Mouse (Mus musculus): ENCODE results near the gene Slc25a11. TPM values are rescaled to one million over a fixed set of nuclear protein-coding genes. Genes with fewer than 3 reads are reported as not detected.

Slc25a11 gene
- 34.1 and 39.6 TPM in 2 replicates for polyA plus RNA-seq (2012; rRNA removed)

GRCm38 (mm10) chr11:70646691-70647650, at the start of gene Slc25a11, which contains the start of gene Rnf167:
Slc25a11 (minus strand) TSS chr11:70647479.
Rnf167 (plus strand) TSS chr11:70647235.

GRCm38 (mm10) chr11:70687601-70688199, 40.4 kb upstream of the Slc25a11 start, which contains the start of gene Camta2:
Camta2 (minus strand) TSS chr11:70688105.

GRCm38 (mm10) chr11:70668771-70669505, 21.7 kb upstream of the Slc25a11 start, which contains the start of gene Spag7:
Spag7 (minus strand) TSS chr11:70669416.

GRCm38 (mm10) chr11:70656964-70657363, 9.7 kb upstream of the Slc25a11 start, which contains the start of gene Eno3:
Eno3 (plus strand) TSS chr11:70657202.

GRCm38 (mm10) chr11:70654198-70654922, 7.1 kb upstream of the Slc25a11 start, which contains the start of gene Pfn1:
Pfn1 (minus strand) TSS chr11:70654644.

GRCm38 (mm10) chr11:70638714-70639278, 8.5 kb downstream of the Slc25a11 start, which contains the start of gene Gp1ba:
Gp1ba (plus strand) TSS chr11:70639122.

GRCm38 (mm10) chr11:70619101-70619500, 28.2 kb downstream of the Slc25a11 start, which contains the start of gene Chrne:
Chrne (minus strand) TSS chr11:70619216.

GRCm38 (mm10) chr11:70615516-70616093, 31.7 kb downstream of the Slc25a11 start, which contains the start of gene 4930544D05Rik:
4930544D05Rik (plus strand) TSS chr11:70615848.

Other genes with a start within 250 kb of the Slc25a11 start
- 9.3 and 10.8 TPM in 2 replicates for gene Pelp1, start 237.4 kb downstream of the Slc25a11 start, polyA plus RNA-seq (2012; rRNA removed)
- 16.2 and 19.8 TPM in 2 replicates for gene Arrb2, start 214.8 kb downstream of the Slc25a11 start, polyA plus RNA-seq (2012; rRNA removed)
- 13.8 and 13.9 TPM in 2 replicates for gene Med11, start 195.6 kb downstream of the Slc25a11 start, polyA plus RNA-seq (2012; rRNA removed)
- 0.29 and 0.30 TPM in 2 replicates for gene Zmynd15, start 188.0 kb downstream of the Slc25a11 start, polyA plus RNA-seq (2012; rRNA removed)
- 0.85 and 1.2 TPM in 2 replicates for gene Cxcl16, start 187.5 kb downstream of the Slc25a11 start, polyA plus RNA-seq (2012; rRNA removed)
- gene Tm4sf5, start 142.2 kb downstream of the Slc25a11 start, polyA plus RNA-seq (2012; rRNA removed) = 0.66 and 1.0 TPM in 2 replicates
- 0.23 and 0.41 TPM in 2 replicates for gene Vmo1, start 132.9 kb downstream of the Slc25a11 start, polyA plus RNA-seq (2012; rRNA removed)
- gene Gltpd2, start 128.3 kb downstream of the Slc25a11 start, polyA plus RNA-seq (2012; rRNA removed) = 8.8 and 10.9 TPM in 2 replicates
- 160 and 165 TPM in 2 replicates for gene Psmb6, start 122.1 kb downstream of the Slc25a11 start, polyA plus RNA-seq (2012; rRNA removed)
- not detected in 2 replicates for gene Gm40193, start 114.5 kb downstream of the Slc25a11 start, polyA plus RNA-seq (2012; rRNA removed)
- gene Pld2, start 107.4 kb downstream of the Slc25a11 start, polyA plus RNA-seq (2012; rRNA removed) = 2.0 and 2.3 TPM in 2 replicates
- gene Mink1, start 84.6 kb downstream of the Slc25a11 start, polyA plus RNA-seq (2012; rRNA removed) = 12.1 and 13.7 TPM in 2 replicates
- gene 4930544D05Rik, start 31.6 kb downstream of the Slc25a11 start, polyA plus RNA-seq (2012; rRNA removed) = not detected in 2 replicates
- gene Chrne, start 28.3 kb downstream of the Slc25a11 start, polyA plus RNA-seq (2012; rRNA removed) = 0.06 TPM in 1 of 2 replicates, not detected in the other
- gene Gp1ba, start 8.4 kb downstream of the Slc25a11 start, polyA plus RNA-seq (2012; rRNA removed) = 3.2 and 4.8 TPM in 2 replicates
- 44.9 and 50.6 TPM in 2 replicates for gene Rnf167, start 244 bp downstream of the Slc25a11 start, polyA plus RNA-seq (2012; rRNA removed)
- 355 and 466 TPM in 2 replicates for gene Pfn1, start 7.2 kb upstream of the Slc25a11 start, polyA plus RNA-seq (2012; rRNA removed)
- 4.1 and 6.4 TPM in 2 replicates for gene Eno3, start 9.7 kb upstream of the Slc25a11 start, polyA plus RNA-seq (2012; rRNA removed)
- gene Spag7, start 21.9 kb upstream of the Slc25a11 start, polyA plus RNA-seq (2012; rRNA removed) = 48.0 and 50.2 TPM in 2 replicates
- 2.2 and 3.1 TPM in 2 replicates for gene Camta2, start 40.6 kb upstream of the Slc25a11 start, polyA plus RNA-seq (2012; rRNA removed)
- 0.77 and 0.98 TPM in 2 replicates for gene Inca1, start 52.7 kb upstream of the Slc25a11 start, polyA plus RNA-seq (2012; rRNA removed)
- 5.4 and 5.8 TPM in 2 replicates for gene Kif1c, start 53.1 kb upstream of the Slc25a11 start, polyA plus RNA-seq (2012; rRNA removed)
- gene Zfp3, start 116.7 kb upstream of the Slc25a11 start, polyA plus RNA-seq (2012; rRNA removed) = 0.70 and 0.74 TPM in 2 replicates
- gene Scimp, start 165.1 kb upstream of the Slc25a11 start, polyA plus RNA-seq (2012; rRNA removed) = 0.17 and 0.24 TPM in 2 replicates
- gene Rabep1, start 197.3 kb upstream of the Slc25a11 start, polyA plus RNA-seq (2012; rRNA removed) = 4.3 and 4.5 TPM in 2 replicates

Measured in liver, embryonic 14 days (tissue).